Mouse (Mus musculus) right cerebral cortex, postnatal 25 days (tissue): ENCODE data around the gene Fsd1.
"Not testable (repeated sequence)": the region's sequence is repeated elsewhere in the genome, so short reads cannot be mapped to it uniquely, and the experiment has no call there.

Experiments used
- DNase-seq: peaks from one replicate; pipeline ENCODE4 v3.0.0; 2022

Fsd1 gene

GRCm38 (mm10) chr17:55986030-55986961, at the start of gene Fsd1:
Gene Fsd1, plus strand, starts transcription at chr17:55986509.
- DNase-seq: peak; percentile 86

GRCm38 (mm10) chr17:55944387-55944865, 41.9 kb upstream of the Fsd1 start:
- not testable (repeated sequence) for DNase-seq

GRCm38 (mm10) chr17:55944866-55945682, 41.2 kb upstream of the Fsd1 start:
- DNase-seq: peak; percentile 94

- no peak for DNase-seq
Measured at GRCm38 (mm10) chr17:55945696-55946095, 40.6 kb upstream of the Fsd1 start.

GRCm38 (mm10) chr17:55948647-55949046, 37.7 kb upstream of the Fsd1 start:
- no peak for DNase-seq

GRCm38 (mm10) chr17:55949400-55949799, 36.9 kb upstream of the Fsd1 start, which contains the start of gene Zfp119b:
Gene Zfp119b, minus strand, starts transcription at chr17:55949500.
- no peak for DNase-seq

- no peak for DNase-seq
Measured at GRCm38 (mm10) chr17:55950601-55951000, 35.7 kb upstream of the Fsd1 start.

- no peak for DNase-seq
Measured at GRCm38 (mm10) chr17:55952041-55952440, 34.3 kb upstream of the Fsd1 start.

GRCm38 (mm10) chr17:55952447-55953027, 33.8 kb upstream of the Fsd1 start, which contains the start of gene Ebi3:
Gene Ebi3, plus strand, starts transcription at chr17:55952640.
- no peak for DNase-seq

- no peak for DNase-seq
Measured at GRCm38 (mm10) chr17:55953751-55954150, 32.6 kb upstream of the Fsd1 start.

GRCm38 (mm10) chr17:55954229-55954628, 32.1 kb upstream of the Fsd1 start:
- DNase-seq: no peak

- DNase-seq: peak; percentile 86
Measured at GRCm38 (mm10) chr17:55956129-55956528, 30.2 kb upstream of the Fsd1 start.

GRCm38 (mm10) chr17:55956591-55956990, 29.7 kb upstream of the Fsd1 start:
- no peak for DNase-seq

- DNase-seq: peak; percentile 61
Measured at GRCm38 (mm10) chr17:55957168-55957567, 29.1 kb upstream of the Fsd1 start.

GRCm38 (mm10) chr17:55957726-55958583, 28.4 kb upstream of the Fsd1 start:
- DNase-seq: no peak

- DNase-seq: no peak
Measured at GRCm38 (mm10) chr17:55958584-55958886, 27.8 kb upstream of the Fsd1 start.

- peak; percentile 93 for DNase-seq
Measured at GRCm38 (mm10) chr17:55958918-55959728, 27.2 kb upstream of the Fsd1 start, which contains the start of gene Yju2. Gene Yju2, plus strand, starts transcription at chr17:55959099.

GRCm38 (mm10) chr17:55959946-55960740, 26.2 kb upstream of the Fsd1 start:
- no peak for DNase-seq

- DNase-seq: no peak
Measured at GRCm38 (mm10) chr17:55960791-55961190, 25.5 kb upstream of the Fsd1 start.

GRCm38 (mm10) chr17:55961631-55962030, 24.7 kb upstream of the Fsd1 start:
- no peak for DNase-seq
